Mouse (Mus musculus) C2C12 (cell line): Measurements from ENCODE around the gene Acoxl. TPM values are rescaled to one million over a fixed set of nuclear protein-coding genes. Genes with fewer than 3 reads are reported as not detected.

Experiments
- H3K27me3 ChIP-seq: one replicate; pipeline ENCODE4 v1.6.1; 2011; ENCODE audit not compliant: control insufficient read depth, insufficient read depth, insufficient read length
- H3K36me3 ChIP-seq: one replicate; pipeline ENCODE4 v1.6.1; 2011; ENCODE audit not compliant: control insufficient read depth, insufficient read depth
- H3K4me3 ChIP-seq: one replicate; pipeline ENCODE4 v1.5.1; 2011; ENCODE audit warnings: mild to moderate bottlenecking, control low read depth; ENCODE audit not compliant: poor library complexity, insufficient read depth, severe bottlenecking
- H3K79me2 ChIP-seq: one replicate; pipeline ENCODE4 v1.6.1; 2011; ENCODE audit not compliant: control insufficient read depth, insufficient read depth
- H3K79me3 ChIP-seq: one replicate; pipeline ENCODE4 v1.6.1; 2011; ENCODE audit warnings: low read depth, control low read depth
- H3ac ChIP-seq: one replicate; pipeline ENCODE3; 2011; ENCODE audit warnings: low read depth; ENCODE audit not compliant: control insufficient read depth, insufficient read length
- CEBPB ChIP-seq: IDR thresholded peaks from one replicate; pipeline ENCODE4 v1.6.1; 2011; ENCODE audit warnings: low read depth, mild to moderate bottlenecking, control low read depth, moderate library complexity
- CTCF ChIP-seq: IDR thresholded peaks from one replicate; pipeline ENCODE4 v1.5.1; 2011; ENCODE audit not compliant: control insufficient read depth, insufficient read depth, insufficient read length
- FOSL1 ChIP-seq: IDR thresholded peaks from one replicate; pipeline ENCODE4 v1.8.0; 2011; ENCODE audit warnings: mild to moderate bottlenecking, low read length; ENCODE audit not compliant: poor library complexity, insufficient read depth, severe bottlenecking
- MAX ChIP-seq: IDR thresholded peaks from one replicate; pipeline ENCODE4 v1.6.1; 2011; ENCODE audit warnings: mild to moderate bottlenecking, control low read depth
- MYOD1 ChIP-seq: IDR thresholded peaks from one replicate; pipeline ENCODE4 v1.6.1; 2011; ENCODE audit warnings: low read depth; ENCODE audit not compliant: control insufficient read depth, insufficient read length
- MYOG ChIP-seq: IDR thresholded peaks from one replicate; pipeline ENCODE4 v1.6.1; 2011; ENCODE audit not compliant: control insufficient read depth, insufficient read length; ENCODE audit errors: extremely low read depth
- USF1 ChIP-seq: IDR thresholded peaks from one replicate; pipeline ENCODE4 v1.6.1; 2011; ENCODE audit warnings: low read depth, mild to moderate bottlenecking, control low read depth, moderate library complexity
- polyA plus RNA-seq: library from polyadenylated mRNA; unstranded; fragments of >200 nt; fragmentation: generic; extraction: Trizol; gene quantifications from one replicate; pipeline ENCODE4 v1.2.1, GENCODE M21; 2012; ENCODE audit warnings: missing spikeins

Acoxl gene
- polyA plus RNA-seq, 1 experiment, result not detected

DNA sequence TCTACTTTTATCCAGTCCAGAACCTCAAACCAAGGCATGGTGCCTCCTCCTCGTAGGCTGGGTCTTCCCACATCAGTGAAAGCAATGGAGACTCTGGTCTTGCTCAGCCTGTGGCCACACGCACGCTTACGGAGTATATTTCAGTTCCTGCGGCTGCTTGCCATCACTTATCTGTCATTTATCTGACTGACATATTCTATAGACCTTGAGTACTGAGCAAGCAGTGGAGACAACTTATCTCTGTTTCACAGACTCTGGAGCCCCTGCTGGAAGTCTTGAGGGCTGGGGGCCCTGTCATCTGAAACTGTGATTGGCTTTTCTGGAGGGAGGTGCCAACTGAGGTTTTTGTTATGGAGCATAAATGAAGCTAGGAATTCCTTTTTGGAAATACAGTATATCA, 75.4 kb downstream of the Acoxl start:
- Histone ChIP-seq H3K27me3 (no peaks in the 10 kb centered on the region), H3K4me3 (no peak overlapping the region), H3K36me3 (no peaks in the 10 kb centered on the region), H3K79me2 (no peaks in the 10 kb centered on the region), H3K79me3 (no peaks in the 10 kb centered on the region), H3ac (no peak overlapping the region)
- TF ChIP-seq MYOG (no peak), CTCF (no peak), USF1 (no peak), MAX (no peak), FOSL1 (no peak), CEBPB (no peak), MYOD1 (no peak)

- H3K36me3 ChIP-seq, result no peaks in the 10 kb centered on the region
- H3K27me3 ChIP-seq, result peaks cover 1% of the 10 kb centered on the region
- no peak overlapping the region for H3K4me3 ChIP-seq
- no peak for TF ChIP-seq MYOD1
- no peak for TF ChIP-seq CTCF
- TF ChIP-seq MYOG, result no peak
- no peak for TF ChIP-seq FOSL1
- H3ac ChIP-seq, result no peak overlapping the region
- no peaks in the 10 kb centered on the region for H3K79me2 ChIP-seq
- no peaks in the 10 kb centered on the region for H3K79me3 ChIP-seq
Observed at GRCm38 (mm10) chr2:127916804-127917410, 78.2 kb downstream of the Acoxl start.

- Histone ChIP-seq H3ac (no peak overlapping the region), H3K79me3 (no peaks in the 10 kb centered on the region), H3K4me3 (no peak overlapping the region), H3K36me3 (no peaks in the 10 kb centered on the region), H3K79me2 (no peaks in the 10 kb centered on the region), H3K27me3 (peaks cover 6% of the 10 kb centered on the region)
- TF ChIP-seq MYOG (no peak), CTCF (no peak), USF1 (no peak), CEBPB (no peak), MYOD1 (no peak), MAX (no peak), FOSL1 (no peak)
Observed at GRCm38 (mm10) chr2:127919740-127920139, 81.1 kb downstream of the Acoxl start.

- H3K79me3 ChIP-seq, result no peaks in the 10 kb centered on the region
- H3K36me3 ChIP-seq, result no peaks in the 10 kb centered on the region
- no peaks in the 10 kb centered on the region for H3K79me2 ChIP-seq
- TF ChIP-seq CEBPB (no peak), MYOD1 (peak; percentile 53)
- no peak overlapping the region for H3ac ChIP-seq
- no peak overlapping the region for H3K4me3 ChIP-seq
- H3K27me3 ChIP-seq, result peaks cover 10% of the 10 kb centered on the region
Observed at GRCm38 (mm10) chr2:127922036-127922901, 83.6 kb downstream of the Acoxl start.

- Histone ChIP-seq H3K27me3 (peaks cover 15% of the 10 kb centered on the region), H3ac (no peak overlapping the region)
- no peak for TF ChIP-seq MAX
Observed at GRCm38 (mm10) chr2:127923077-127923680, 84.5 kb downstream of the Acoxl start.

More at GRCm38 (mm10) chr2:127923077-127923680, 84.5 kb downstream of the Acoxl start:
- Histone ChIP-seq H3K36me3 (no peaks in the 10 kb centered on the region), H3K79me3 (no peaks in the 10 kb centered on the region), H3K4me3 (no peak overlapping the region), H3K79me2 (no peaks in the 10 kb centered on the region)
